Mouse (Mus musculus) limb, embryonic 12.5 days (tissue): ENCODE measurements at regions not wholly inside any gene's neighbourhood (a gene's known extent, or its start where the extent isn't known, plus 50 kb on each side); places are given as distances from the start of the nearest gene placed in this dataset.
"Not testable (repeated sequence)": the region's sequence is repeated elsewhere in the genome, so short reads cannot be mapped to it uniquely, and the experiment has no call there.

Source experiments
- ATAC-seq: fragments of 200-750 bp; cut with Nextera tagmentation; 2 replicates; pipeline ENCODE4 v1.8.0; 2017; ENCODE audit warnings: low read depth, moderate TSS enrichment; ENCODE audit not compliant: insufficient number of reproducible peaks, insufficient read depth, low FRiP score, low TSS enrichment
- H3K27ac ChIP-seq: fragments of 300-500 bp; sonication (generic); 2 replicates; pipeline ENCODE4 v1.5.1; 2016; ENCODE audit warnings: mild to moderate bottlenecking, moderate library complexity
- H3K27me3 ChIP-seq: fragments of 300-500 bp; sonication (generic); 2 replicates; pipeline ENCODE4 v1.6.1; 2016; ENCODE audit warnings: mild to moderate bottlenecking, moderate library complexity
- H3K36me3 ChIP-seq: fragments of 300-500 bp; sonication (generic); 2 replicates; pipeline ENCODE4 v1.6.1; 2016; ENCODE audit warnings: mild to moderate bottlenecking, moderate library complexity
- H3K4me1 ChIP-seq: fragments of 300-500 bp; sonication (generic); replicated peaks from 2 replicates; pipeline ENCODE4 v1.6.1; 2016
- H3K4me2 ChIP-seq: fragments of 300-500 bp; sonication (generic); 2 replicates; pipeline ENCODE4 v1.6.1; 2016; ENCODE audit warnings: mild to moderate bottlenecking, moderate library complexity
- H3K4me3 ChIP-seq: fragments of 300-500 bp; sonication (generic); replicated peaks from 2 replicates; pipeline ENCODE4 v1.5.1; 2016; ENCODE audit warnings: mild to moderate bottlenecking
- H3K9ac ChIP-seq: fragments of 300-500 bp; sonication (generic); replicated peaks from 2 replicates; pipeline ENCODE4 v1.6.1; 2016; ENCODE audit warnings: mild to moderate bottlenecking, moderate library complexity
- H3K9me3 ChIP-seq: fragments of 300-500 bp; sonication (generic); 2 replicates; pipeline ENCODE4 v1.6.1; 2016; ENCODE audit warnings: mild to moderate bottlenecking, moderate library complexity
- WGBS: fragments of 180-500 bp; shearing (Covaris S2); methylation state at CpG from one replicate; pipeline ENCODE4 v1.1.7; 2016; 5-methylcytosine and 5-hydroxymethylcytosine counted together

- Histone ChIP-seq H3K4me2 (no peak overlapping the region), H3K36me3 (no peaks in the 10 kb centered on the region), H3K9ac (no peak overlapping the region), H3K27ac (no peak overlapping the region), H3K9me3 (no peaks in the 10 kb centered on the region), H3K4me3 (no peak overlapping the region), H3K4me1 (no peaks in the 10 kb centered on the region), H3K27me3 (no peaks in the 10 kb centered on the region)
- 84% methylated on average over 6 of the region's 6 CpGs for WGBS
- no peak for ATAC-seq
Measured at GRCm38 (mm10) chr7:96017112-96017884, 153.7 kb upstream of the Tenm4 start.

- no peak overlapping the region for H3K4me2 ChIP-seq
- H3K4me1 ChIP-seq: no peaks in the 10 kb centered on the region
- H3K9ac ChIP-seq: no peak overlapping the region
- H3K4me3 ChIP-seq: no peak overlapping the region
- no peaks in the 10 kb centered on the region for H3K36me3 ChIP-seq
- no peak for ATAC-seq
- no peaks in the 10 kb centered on the region for H3K27me3 ChIP-seq
- 91% methylated on average over 3 of the region's 3 CpGs for WGBS
- H3K9me3 ChIP-seq: no peaks in the 10 kb centered on the region
- H3K27ac ChIP-seq: no peak overlapping the region
Measured at GRCm38 (mm10) chr7:96024048-96024447, 147.0 kb upstream of the Tenm4 start.

- no peak overlapping the region for H3K9ac ChIP-seq
- 83% methylated on average over 6 of the region's 6 CpGs for WGBS
- H3K36me3 ChIP-seq: no peaks in the 10 kb centered on the region
- H3K9me3 ChIP-seq: no peaks in the 10 kb centered on the region
- H3K4me2 ChIP-seq: no peak overlapping the region
- ATAC-seq: no peak
- no peak overlapping the region for H3K27ac ChIP-seq
- no peaks in the 10 kb centered on the region for H3K4me1 ChIP-seq
- no peak overlapping the region for H3K4me3 ChIP-seq
- no peaks in the 10 kb centered on the region for H3K27me3 ChIP-seq
Measured at GRCm38 (mm10) chr7:96026781-96027418, 144.1 kb upstream of the Tenm4 start.

GRCm38 (mm10) chr7:96033636-96034035 is 137.4 kb upstream of the Tenm4 start:
- Histone ChIP-seq H3K4me3 (no peak overlapping the region), H3K4me1 (no peaks in the 10 kb centered on the region), H3K36me3 (no peaks in the 10 kb centered on the region), H3K27ac (no peak overlapping the region), H3K4me2 (no peak overlapping the region), H3K9me3 (no peaks in the 10 kb centered on the region), H3K9ac (no peak overlapping the region), H3K27me3 (no peaks in the 10 kb centered on the region)
- 75% methylated on average over 4 of the region's 4 CpGs for WGBS
- ATAC-seq: no peak

GRCm38 (mm10) chr7:96035456-96035855 is 135.6 kb upstream of the Tenm4 start:
- Histone ChIP-seq H3K27me3 (no peaks in the 10 kb centered on the region), H3K27ac (no peak overlapping the region), H3K9me3 (no peaks in the 10 kb centered on the region), H3K36me3 (no peaks in the 10 kb centered on the region), H3K4me2 (no peak overlapping the region), H3K4me3 (no peak overlapping the region), H3K9ac (no peak overlapping the region), H3K4me1 (no peaks in the 10 kb centered on the region)
- 60% methylated on average over 2 of the region's 2 CpGs for WGBS
- ATAC-seq: no peak

GRCm38 (mm10) chr7:96039628-96040027 is 131.4 kb upstream of the Tenm4 start:
- no peaks in the 10 kb centered on the region for H3K4me1 ChIP-seq
- no peak overlapping the region for H3K4me3 ChIP-seq
- WGBS: 81% methylated on average over 6 of the region's 6 CpGs
- H3K9me3 ChIP-seq: peaks cover 2% of the 10 kb centered on the region; the same call in 1 of the 2 replicates
- H3K4me2 ChIP-seq: no peak overlapping the region
- H3K27ac ChIP-seq: no peak overlapping the region
- no peak for ATAC-seq
- no peaks in the 10 kb centered on the region for H3K27me3 ChIP-seq
- no peaks in the 10 kb centered on the region for H3K36me3 ChIP-seq
- no peak overlapping the region for H3K9ac ChIP-seq

- 74% methylated on average over 4 of the region's 4 CpGs for WGBS
- ATAC-seq: no peak
Measured at GRCm38 (mm10) chr7:96041806-96042205, 129.2 kb upstream of the Tenm4 start.

GRCm38 (mm10) chr7:96051631-96052030 is 119.4 kb upstream of the Tenm4 start:
- Histone ChIP-seq H3K4me2 (no peak overlapping the region), H3K9me3 (0 out of 2 replicates have a peak, but pooled peaks cover 9% of the 10 kb centered on the region), H3K36me3 (no peaks in the 10 kb centered on the region), H3K9ac (no peak overlapping the region), H3K4me3 (no peak overlapping the region), H3K27me3 (no peaks in the 10 kb centered on the region), H3K27ac (no peak overlapping the region), H3K4me1 (no peaks in the 10 kb centered on the region)
- ATAC-seq: no peak
- WGBS: 90% methylated on average over 1 of the region's 1 CpGs

More at GRCm38 (mm10) chr7:96041806-96042205, 129.2 kb upstream of the Tenm4 start:
- Histone ChIP-seq H3K4me1 (no peaks in the 10 kb centered on the region), H3K27ac (no peak overlapping the region), H3K4me3 (no peak overlapping the region), H3K9ac (no peak overlapping the region), H3K36me3 (no peaks in the 10 kb centered on the region), H3K27me3 (no peaks in the 10 kb centered on the region), H3K9me3 (peaks cover 4% of the 10 kb centered on the region; the same call in 1 of the 2 replicates), H3K4me2 (no peak overlapping the region)

GRCm38 (mm10) chr7:96061599-96061998 is 109.4 kb upstream of the Tenm4 start:
- H3K4me2 ChIP-seq, H3K9me3 ChIP-seq, ATAC-seq, H3K27me3 ChIP-seq, H3K9ac ChIP-seq, H3K4me1 ChIP-seq, H3K4me3 ChIP-seq, H3K27ac ChIP-seq, H3K36me3 ChIP-seq: not testable (repeated sequence)
- WGBS: 70% methylated on average over 1 of the region's 1 CpGs

- Histone ChIP-seq H3K4me3 (no peak overlapping the region), H3K9ac (no peak overlapping the region), H3K27me3 (no peaks in the 10 kb centered on the region), H3K27ac (no peak overlapping the region), H3K4me1 (no peaks in the 10 kb centered on the region), H3K36me3 (no peaks in the 10 kb centered on the region), H3K4me2 (no peak overlapping the region), H3K9me3 (no peaks in the 10 kb centered on the region)
- ATAC-seq: no peak
- 82% methylated on average over 1 of the region's 1 CpGs for WGBS
Measured at GRCm38 (mm10) chr7:96078511-96078910, 92.5 kb upstream of the Tenm4 start.

- Histone ChIP-seq H3K27me3 (no peaks in the 10 kb centered on the region), H3K36me3 (no peaks in the 10 kb centered on the region), H3K4me2 (no peak overlapping the region), H3K4me3 (no peak overlapping the region), H3K9ac (no peak overlapping the region), H3K27ac (no peak overlapping the region), H3K4me1 (no peaks in the 10 kb centered on the region), H3K9me3 (no peaks in the 10 kb centered on the region)
- WGBS: 35% methylated on average over 4 of the region's 4 CpGs
- no peak for ATAC-seq
Measured at GRCm38 (mm10) chr7:96081676-96082075, 89.4 kb upstream of the Tenm4 start.
